Mouse (Mus musculus) bone marrow macrophage, adult 2 months (primary cell): ENCODE data around the gene Srsf11.

ENCODE experiments used
- CTCF ChIP-seq: IDR thresholded peaks from 2 replicates; pipeline ENCODE4 v1.5.1; 2012; ENCODE audit warnings: low read depth, mild to moderate bottlenecking, low read length, moderate library complexity
- POLR2A ChIP-seq: IDR thresholded peaks from 2 replicates; pipeline ENCODE4 v1.6.1; 2012; ENCODE audit warnings: mild to moderate bottlenecking, low read depth, low read length, borderline replicate concordance

DNA sequence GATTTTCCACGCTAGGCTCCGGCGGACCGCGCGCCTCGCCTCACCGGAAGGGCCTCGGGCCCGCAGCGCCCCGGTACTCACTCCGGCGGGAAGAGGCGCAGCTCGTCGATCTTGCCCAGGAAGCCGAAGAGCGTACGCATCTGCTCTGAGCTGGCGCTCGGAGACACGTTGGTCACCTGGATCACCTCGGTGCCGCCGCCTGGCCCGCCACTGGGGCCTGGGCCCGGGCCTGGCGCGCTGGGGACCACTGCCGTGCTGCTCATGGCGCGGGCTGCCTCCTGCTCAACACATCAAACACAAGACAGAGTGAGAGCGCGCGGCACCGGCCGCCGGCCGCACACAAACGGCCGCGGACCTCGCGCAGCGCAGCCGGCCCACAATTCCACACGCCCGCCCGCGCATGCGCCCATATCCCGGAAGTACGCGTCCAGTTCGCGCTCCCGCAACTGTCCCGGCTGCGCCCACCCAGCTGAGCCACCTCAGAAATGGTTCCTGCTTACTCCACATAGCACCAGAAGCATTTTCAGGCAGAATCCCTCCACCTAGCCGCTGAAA lies 5.0 kb downstream of the Srsf11 start:
- TF ChIP-seq CTCF (no peak), POLR2A (no peak)
